Mouse (Mus musculus) spleen, adult 2 months (tissue): ENCODE measurements at regions not wholly inside any gene's neighbourhood (a gene's known extent, or its start where the extent isn't known, plus 50 kb on each side); places are given as distances from the start of the nearest gene placed in this dataset.

Experiments used
- CTCF ChIP-seq: fragments of 200-500 bp; IDR thresholded peaks from 2 replicates; pipeline ENCODE4 v1.5.1; 2011; ENCODE audit warnings: mild to moderate bottlenecking, inconsistent platforms; ENCODE audit not compliant: insufficient read depth, insufficient read length, insufficient replicate concordance; ENCODE audit errors: extremely low read depth
- POLR2A ChIP-seq: fragments of 200-500 bp; IDR thresholded peaks from 2 replicates; pipeline ENCODE4 v1.6.1; 2011; ENCODE audit warnings: low read depth, low read length, inconsistent platforms

DNA sequence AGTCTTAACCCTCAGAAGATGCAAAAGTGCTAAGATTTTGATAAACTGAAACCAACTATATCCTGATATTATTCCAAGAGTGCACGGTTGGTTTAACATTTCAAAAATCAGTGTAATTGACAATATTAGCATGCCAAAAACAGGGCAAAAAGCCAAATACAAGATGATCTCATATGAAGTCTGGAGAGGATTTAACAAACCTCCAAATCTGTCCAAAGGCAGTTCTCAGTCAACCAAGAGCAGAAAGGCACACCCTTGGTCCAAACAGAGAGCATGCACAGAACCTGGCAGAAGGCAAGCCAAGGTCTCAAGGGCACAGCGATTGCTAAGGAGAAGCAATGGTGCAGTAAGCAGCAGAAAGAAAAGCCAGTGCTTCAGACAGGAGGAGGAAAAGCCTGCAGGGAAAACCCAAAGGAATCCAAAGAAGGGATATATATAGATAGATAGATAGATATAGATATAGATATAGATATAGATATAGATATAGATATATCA, 62.3 kb upstream of the Mast4 start:
- TF ChIP-seq CTCF (no peak), POLR2A (no peak)
